Mouse (Mus musculus): ENCODE data around the gene Ints7. TPM values are rescaled to one million over a fixed set of nuclear protein-coding genes. Genes with fewer than 3 reads are reported as not detected.

Gene Ints7
- polyA plus RNA-seq, 1 experiment: not detected

- WGBS: 68% methylated on average over 2 of the region's 2 CpGs
- TF ChIP-seq CTCF (IDR thresholded peaks at IDR 0.05; ENCODE audit: insufficient read depth, low read depth, low read length) (no peak), POLR2A (IDR thresholded peaks at IDR 0.05; ENCODE audit: insufficient read depth, low read depth, low read length) (no peak)
- Histone ChIP-seq H3K27ac (ENCODE audit: insufficient read depth, low read depth, low read length) (no peak overlapping the region), H3K4me3 (ENCODE audit: insufficient read depth, low read depth, low read length) (no peak overlapping the region), H3K4me1 (ENCODE audit: control insufficient read depth, insufficient read depth, low read length) (no peaks in the 10 kb centered on the region)
Observed at GRCm38 (mm10) chr1:191634116-191634515, 58.7 kb downstream of the Ints7 start.

- Histone ChIP-seq H3K4me3 (ENCODE audit: insufficient read depth, low read depth, low read length) (no peak overlapping the region), H3K4me1 (ENCODE audit: control insufficient read depth, insufficient read depth, low read length) (no peaks in the 10 kb centered on the region), H3K27ac (ENCODE audit: insufficient read depth, low read depth, low read length) (no peak overlapping the region)
- WGBS: 93% methylated on average over 2 of the region's 2 CpGs
- no peak for TF ChIP-seq POLR2A (IDR thresholded peaks at IDR 0.05; ENCODE audit: insufficient read depth, low read depth, low read length)
- no peak for TF ChIP-seq CTCF (IDR thresholded peaks at IDR 0.05; ENCODE audit: insufficient read depth, low read depth, low read length)
Observed at GRCm38 (mm10) chr1:191638404-191638803, 63.0 kb downstream of the Ints7 start.

- no peak overlapping the region for H3K4me3 ChIP-seq (ENCODE audit: insufficient read depth, low read depth, low read length)
- no peaks in the 10 kb centered on the region for H3K4me1 ChIP-seq (ENCODE audit: control insufficient read depth, insufficient read depth, low read length)
- 81% methylated on average over 3 of the region's 3 CpGs for WGBS
- no peak overlapping the region for H3K27ac ChIP-seq (ENCODE audit: insufficient read depth, low read depth, low read length)
- no peak for TF ChIP-seq POLR2A (IDR thresholded peaks at IDR 0.05; ENCODE audit: insufficient read depth, low read depth, low read length)
- TF ChIP-seq CTCF (IDR thresholded peaks at IDR 0.05; ENCODE audit: insufficient read depth, low read depth, low read length): no peak
Observed at GRCm38 (mm10) chr1:191639200-191639807, 63.9 kb downstream of the Ints7 start.

GRCm38 (mm10) chr1:191640146-191640545 lies 64.7 kb downstream of the Ints7 start:
- Histone ChIP-seq H3K4me1 (ENCODE audit: control insufficient read depth, insufficient read depth, low read length) (peaks cover 4% of the 10 kb centered on the region; the same call in 1 of the 2 replicates), H3K27ac (ENCODE audit: insufficient read depth, low read depth, low read length) (no peak overlapping the region), H3K4me3 (ENCODE audit: insufficient read depth, low read depth, low read length) (no peak overlapping the region)
- 97% methylated on average over 2 of the region's 2 CpGs for WGBS
- TF ChIP-seq POLR2A (IDR thresholded peaks at IDR 0.05; ENCODE audit: insufficient read depth, low read depth, low read length) (no peak), CTCF (IDR thresholded peaks at IDR 0.05; ENCODE audit: insufficient read depth, low read depth, low read length) (no peak)

GRCm38 (mm10) chr1:191640848-191641247 lies 65.4 kb downstream of the Ints7 start:
- no peak overlapping the region for H3K27ac ChIP-seq (ENCODE audit: insufficient read depth, low read depth, low read length)
- WGBS: 92% methylated on average over 3 of the region's 3 CpGs
- TF ChIP-seq POLR2A (IDR thresholded peaks at IDR 0.05; ENCODE audit: insufficient read depth, low read depth, low read length) (no peak), CTCF (IDR thresholded peaks at IDR 0.05; ENCODE audit: insufficient read depth, low read depth, low read length) (no peak)
- no peak overlapping the region for H3K4me3 ChIP-seq (ENCODE audit: insufficient read depth, low read depth, low read length)
- H3K4me1 ChIP-seq (ENCODE audit: control insufficient read depth, insufficient read depth, low read length): peaks cover 4% of the 10 kb centered on the region; the same call in 1 of the 2 replicates

GRCm38 (mm10) chr1:191641438-191641837 lies 66.0 kb downstream of the Ints7 start:
- H3K27ac ChIP-seq (ENCODE audit: insufficient read depth, low read depth, low read length): no peak overlapping the region
- H3K4me1 ChIP-seq (ENCODE audit: control insufficient read depth, insufficient read depth, low read length): peaks cover 4% of the 10 kb centered on the region; the same call in 1 of the 2 replicates
- TF ChIP-seq CTCF (IDR thresholded peaks at IDR 0.05; ENCODE audit: insufficient read depth, low read depth, low read length) (no peak), POLR2A (IDR thresholded peaks at IDR 0.05; ENCODE audit: insufficient read depth, low read depth, low read length) (no peak)
- WGBS: 50% methylated on average over 2 of the region's 2 CpGs
- no peak overlapping the region for H3K4me3 ChIP-seq (ENCODE audit: insufficient read depth, low read depth, low read length)

- 84% methylated on average over 4 of the region's 4 CpGs for WGBS
- Histone ChIP-seq H3K4me1 (ENCODE audit: control insufficient read depth, insufficient read depth, low read length) (peaks cover 4% of the 10 kb centered on the region; the same call in 1 of the 2 replicates), H3K27ac (ENCODE audit: insufficient read depth, low read depth, low read length) (no peak overlapping the region), H3K4me3 (ENCODE audit: insufficient read depth, low read depth, low read length) (no peak overlapping the region)
- TF ChIP-seq CTCF (IDR thresholded peaks at IDR 0.05; ENCODE audit: insufficient read depth, low read depth, low read length) (no peak), POLR2A (IDR thresholded peaks at IDR 0.05; ENCODE audit: insufficient read depth, low read depth, low read length) (no peak)
Observed at GRCm38 (mm10) chr1:191642903-191643302, 67.5 kb downstream of the Ints7 start.

- TF ChIP-seq CTCF (IDR thresholded peaks at IDR 0.05; ENCODE audit: insufficient read depth, low read depth, low read length) (no peak), POLR2A (IDR thresholded peaks at IDR 0.05; ENCODE audit: insufficient read depth, low read depth, low read length) (no peak)
- Histone ChIP-seq H3K4me1 (ENCODE audit: control insufficient read depth, insufficient read depth, low read length) (peaks cover 4% of the 10 kb centered on the region; the same call in 1 of the 2 replicates), H3K4me3 (ENCODE audit: insufficient read depth, low read depth, low read length) (no peak overlapping the region), H3K27ac (ENCODE audit: insufficient read depth, low read depth, low read length) (no peak overlapping the region)
- 78% methylated on average over 8 of the region's 8 CpGs for WGBS
Observed at GRCm38 (mm10) chr1:191645921-191646320, 70.5 kb downstream of the Ints7 start.

GRCm38 (mm10) chr1:191647590-191647989 lies 72.2 kb downstream of the Ints7 start:
- TF ChIP-seq POLR2A (IDR thresholded peaks at IDR 0.05; ENCODE audit: insufficient read depth, low read depth, low read length) (no peak), CTCF (IDR thresholded peaks at IDR 0.05; ENCODE audit: insufficient read depth, low read depth, low read length) (no peak)
- Histone ChIP-seq H3K27ac (ENCODE audit: insufficient read depth, low read depth, low read length) (no peak overlapping the region), H3K4me1 (ENCODE audit: control insufficient read depth, insufficient read depth, low read length) (peaks cover 4% of the 10 kb centered on the region; the same call in 1 of the 2 replicates), H3K4me3 (ENCODE audit: insufficient read depth, low read depth, low read length) (no peak overlapping the region)
- WGBS: 95% methylated on average over 3 of the region's 3 CpGs

All from olfactory bulb, adult 2 months (tissue).